ENCODE assay signal across 18 mouse cellular contexts in genomic region chr8:77507510-77508035, GRCm38 (mm10).
"Had no signal": no experiment of that assay in that cellular context is flagged by ENCODE, and none has a peak within 500 bp of the region (broad histone marks: within the 10 kb centered on the region; RNA-seq: fewer than 3 reads in every experiment).

No protein-coding gene starts in this region.

- H3K9me3 ChIP-seq: limb, embryonic 12.5 days; limb, embryonic 15.5 days; liver, embryonic 15.5 days had no signal

- H3K36me3 ChIP-seq: limb, embryonic 12.5 days; limb, embryonic 15.5 days; liver, embryonic 15.5 days had no signal

- DNase-seq: kidney, postnatal 14 days; left cerebral cortex, postnatal 4 days; lung, adult 2 months; lung, postnatal 14 days; lung, postnatal 4 days; midbrain, embryonic 14.5 days; right cerebral cortex, adult 18-20 months; right cerebral cortex, postnatal 14 days; right cerebral cortex, postnatal 4 days; thymus, adult 2 months; thymus, postnatal 14 days; thymus, postnatal 4 days had no signal

- H3K4me2 ChIP-seq: limb, embryonic 15.5 days; liver, embryonic 11.5 days; liver, embryonic 15.5 days; midbrain, embryonic 11.5 days had no signal

- H3K4me3 ChIP-seq: limb, embryonic 12.5 days; limb, embryonic 15.5 days; liver, embryonic 15.5 days had no signal

- H3K27ac ChIP-seq: limb, embryonic 15.5 days; liver, embryonic 15.5 days; stomach, postnatal 0 days had no signal

- H3K9ac ChIP-seq: limb, embryonic 12.5 days; limb, embryonic 15.5 days; liver, embryonic 15.5 days had no signal

- H3K27me3 ChIP-seq: limb, embryonic 12.5 days; limb, embryonic 15.5 days; liver, embryonic 15.5 days had no signal
